Mouse (Mus musculus): ENCODE data around the gene Tmem30a. TPM values are rescaled to one million over a fixed set of nuclear protein-coding genes. Genes with fewer than 3 reads are reported as not detected.

Tmem30a gene
- polyA plus RNA-seq (2015; fragmentation: Nextera tagmentation; extraction: Ambion mirVana), result 45.7 and 53.9 TPM in 2 replicates

DNA sequence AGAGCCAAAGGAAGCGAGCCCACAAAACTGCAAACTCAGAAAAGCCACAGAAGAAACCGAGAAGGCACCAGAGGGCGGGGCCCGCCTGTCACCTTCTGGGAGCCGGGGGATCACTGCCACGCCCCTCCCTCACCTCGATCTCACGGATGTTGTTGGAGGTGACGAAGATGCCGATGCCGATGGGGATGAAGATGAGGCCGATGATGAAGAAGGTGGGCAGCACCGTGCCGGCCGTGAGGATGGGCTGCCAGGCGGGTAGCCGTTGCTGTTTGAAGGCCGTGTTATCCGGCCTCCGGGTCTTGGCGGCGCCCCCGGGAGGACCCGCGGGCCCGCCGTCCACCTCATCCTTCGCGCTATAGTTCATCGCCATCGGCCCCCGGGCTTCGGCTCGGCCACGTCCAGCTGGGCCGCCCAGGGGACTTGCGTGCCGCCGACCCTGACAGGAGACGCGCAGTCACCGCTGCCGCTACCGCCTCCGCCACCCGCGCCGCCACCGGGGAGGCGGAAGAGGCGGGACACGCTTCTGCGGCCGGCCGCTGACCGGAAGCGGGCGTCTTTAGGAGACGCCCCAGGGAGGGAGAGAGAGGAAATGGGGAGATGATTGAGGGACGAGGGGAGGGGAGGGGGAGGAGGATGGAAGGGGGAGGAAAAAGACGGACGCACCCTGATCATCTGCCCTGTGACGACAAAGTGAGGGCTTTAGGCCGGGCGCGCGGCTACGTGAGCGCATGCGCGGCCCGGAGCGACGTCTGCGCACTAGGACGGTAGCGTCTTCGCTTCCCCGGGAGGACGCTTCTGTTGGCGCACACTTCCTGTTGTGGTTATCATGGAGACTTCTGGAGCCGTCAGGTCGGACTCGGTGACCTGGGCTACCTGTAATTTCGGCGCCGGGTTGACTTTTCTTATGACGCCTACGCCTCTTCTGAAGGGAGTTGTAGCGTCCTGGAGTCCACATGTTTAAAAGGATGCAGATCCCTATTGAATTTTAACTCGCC, at the start of gene Tmem30a:
Tmem30a (minus strand) TSS at position 667 of the 995 bp plus-strand sequence.
- ATAC-seq (ENCODE audit: insufficient number of reproducible peaks, insufficient read depth, low FRiP score, low TSS enrichment, low read depth), result peak; percentile 94
- H3K27ac ChIP-seq, result peak within 1 kb of the TSS; percentile 95
- peak within 1 kb of the TSS; percentile 93 for H3K9ac ChIP-seq
- H3K9me3 ChIP-seq, result no peaks in the 10 kb centered on the region
- H3K4me3 ChIP-seq, result peak within 1 kb of the TSS; percentile 94
- H3K27me3 ChIP-seq, result no peaks in the 10 kb centered on the region
- under 1% methylated on average over 91 of the region's 91 CpGs for WGBS
- no peaks in the 10 kb centered on the region for H3K36me3 ChIP-seq
- H3K4me1 ChIP-seq, result peaks cover 14% of the 10 kb centered on the region
- H3K4me2 ChIP-seq, result peak within 1 kb of the TSS; percentile 71

DNA sequence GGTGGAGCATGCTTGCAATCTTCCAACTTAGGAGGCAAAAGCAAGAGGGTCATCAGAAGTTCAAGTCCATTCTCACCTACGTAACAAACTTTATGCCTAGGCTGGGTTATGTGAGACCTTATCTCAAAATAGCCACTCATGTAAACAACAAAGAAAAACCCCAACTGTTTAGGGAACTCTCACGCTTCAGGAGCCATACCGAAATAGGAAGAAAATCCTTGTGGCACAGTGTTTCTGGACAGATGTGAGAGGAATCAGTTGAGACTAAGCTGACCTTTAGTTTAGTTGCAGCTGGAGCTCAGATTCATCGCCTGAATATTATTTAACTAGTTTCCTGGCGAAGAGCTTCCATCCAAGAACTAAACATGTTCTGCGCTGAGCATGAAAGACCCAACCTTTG, 49.3 kb upstream of the Tmem30a start:
- Histone ChIP-seq H3K9me3 (no peaks in the 10 kb centered on the region), H3K27ac (no peak overlapping the region), H3K27me3 (no peaks in the 10 kb centered on the region), H3K36me3 (no peaks in the 10 kb centered on the region), H3K9ac (no peak overlapping the region), H3K4me3 (no peak overlapping the region), H3K4me1 (no peaks in the 10 kb centered on the region), H3K4me2 (no peak overlapping the region)
- WGBS, result 85% methylated on average over 6 of the region's 6 CpGs
- ATAC-seq (ENCODE audit: insufficient number of reproducible peaks, insufficient read depth, low FRiP score, low TSS enrichment, low read depth), result no peak

DNA sequence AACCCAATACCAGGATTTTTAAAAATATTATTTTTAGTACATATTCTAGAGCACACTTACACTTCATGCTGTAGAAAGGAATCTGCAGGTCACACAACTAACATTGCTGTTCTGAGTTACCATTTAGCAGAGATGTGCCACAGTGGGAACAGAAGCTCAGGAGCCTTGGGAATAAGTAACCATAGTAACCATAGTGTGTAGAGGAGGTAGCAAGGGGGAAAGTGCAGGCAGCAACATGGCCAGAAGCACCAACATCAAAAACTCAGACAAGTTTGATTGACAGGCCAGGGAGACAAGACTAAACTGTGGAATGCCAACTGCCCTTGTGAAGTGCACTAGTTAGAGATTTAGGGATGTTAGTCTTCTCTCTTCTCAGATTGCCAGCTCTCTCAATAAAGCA, 48.7 kb upstream of the Tmem30a start:
- H3K4me1 ChIP-seq, result no peaks in the 10 kb centered on the region
- no peaks in the 10 kb centered on the region for H3K27me3 ChIP-seq
- no peak overlapping the region for H3K27ac ChIP-seq
- H3K4me3 ChIP-seq, result no peak overlapping the region
- no peak overlapping the region for H3K4me2 ChIP-seq
- no peaks in the 10 kb centered on the region for H3K36me3 ChIP-seq
- H3K9me3 ChIP-seq, result no peaks in the 10 kb centered on the region
- H3K9ac ChIP-seq, result no peak overlapping the region
- no peak for ATAC-seq (ENCODE audit: insufficient number of reproducible peaks, insufficient read depth, low FRiP score, low TSS enrichment, low read depth)

DNA sequence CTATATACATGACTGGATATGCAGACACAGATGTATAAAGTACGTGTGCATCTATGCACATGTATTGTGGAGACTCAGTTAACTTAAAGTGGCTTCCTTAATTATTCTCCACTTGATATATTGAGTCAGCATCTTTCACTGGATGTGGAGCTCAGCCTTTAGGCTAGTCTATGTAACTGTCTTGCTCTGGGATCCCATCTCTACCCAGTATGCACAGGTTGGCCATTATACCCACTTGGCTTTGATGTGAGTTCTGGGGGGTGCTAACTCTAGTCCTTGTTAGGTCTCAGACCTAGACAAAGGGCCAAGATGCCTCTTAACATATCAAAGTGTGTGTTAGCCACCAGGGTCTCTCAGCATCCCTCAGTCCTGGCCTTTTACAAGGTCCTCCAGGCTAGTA, 38.0 kb upstream of the Tmem30a start:
- no peak overlapping the region for H3K27ac ChIP-seq
- no peaks in the 10 kb centered on the region for H3K4me1 ChIP-seq
- H3K9ac ChIP-seq, result no peak overlapping the region
- WGBS, result 86% methylated on average over 1 of the region's 1 CpGs
- H3K4me3 ChIP-seq, result no peak overlapping the region
- H3K9me3 ChIP-seq, result no peaks in the 10 kb centered on the region
- H3K36me3 ChIP-seq, result no peaks in the 10 kb centered on the region
- ATAC-seq (ENCODE audit: insufficient number of reproducible peaks, insufficient read depth, low FRiP score, low TSS enrichment, low read depth), result no peak
- no peaks in the 10 kb centered on the region for H3K27me3 ChIP-seq
- no peak overlapping the region for H3K4me2 ChIP-seq

DNA sequence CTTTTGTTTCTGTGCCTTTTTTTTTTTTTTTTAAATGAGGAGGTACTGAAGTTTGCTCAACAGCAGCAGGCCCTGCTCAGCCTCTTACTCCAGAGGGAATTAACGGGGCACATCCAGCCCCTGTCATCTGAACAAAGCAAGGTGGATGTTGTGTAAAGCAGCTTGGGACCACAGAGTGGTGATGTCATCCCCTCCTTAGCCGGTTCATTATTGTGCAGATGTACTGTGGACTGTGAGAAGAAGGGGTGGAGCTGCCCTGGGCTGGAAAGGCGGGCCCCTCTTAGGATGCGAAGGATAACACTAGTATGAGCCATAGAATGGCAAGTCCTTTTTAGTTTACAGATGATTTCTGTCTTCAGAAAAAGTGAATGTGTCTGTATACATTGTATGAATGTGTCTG, 37.6 kb upstream of the Tmem30a start:
- WGBS, result 34% methylated on average over 4 of the region's 4 CpGs
- no peaks in the 10 kb centered on the region for H3K27me3 ChIP-seq
- H3K27ac ChIP-seq, result no peak overlapping the region
- ATAC-seq (ENCODE audit: insufficient number of reproducible peaks, insufficient read depth, low FRiP score, low TSS enrichment, low read depth), result no peak
- H3K9me3 ChIP-seq, result no peaks in the 10 kb centered on the region
- H3K9ac ChIP-seq, result no peak overlapping the region
- no peak overlapping the region for H3K4me2 ChIP-seq
- H3K4me3 ChIP-seq, result no peak overlapping the region
- no peaks in the 10 kb centered on the region for H3K4me1 ChIP-seq
- no peaks in the 10 kb centered on the region for H3K36me3 ChIP-seq

DNA sequence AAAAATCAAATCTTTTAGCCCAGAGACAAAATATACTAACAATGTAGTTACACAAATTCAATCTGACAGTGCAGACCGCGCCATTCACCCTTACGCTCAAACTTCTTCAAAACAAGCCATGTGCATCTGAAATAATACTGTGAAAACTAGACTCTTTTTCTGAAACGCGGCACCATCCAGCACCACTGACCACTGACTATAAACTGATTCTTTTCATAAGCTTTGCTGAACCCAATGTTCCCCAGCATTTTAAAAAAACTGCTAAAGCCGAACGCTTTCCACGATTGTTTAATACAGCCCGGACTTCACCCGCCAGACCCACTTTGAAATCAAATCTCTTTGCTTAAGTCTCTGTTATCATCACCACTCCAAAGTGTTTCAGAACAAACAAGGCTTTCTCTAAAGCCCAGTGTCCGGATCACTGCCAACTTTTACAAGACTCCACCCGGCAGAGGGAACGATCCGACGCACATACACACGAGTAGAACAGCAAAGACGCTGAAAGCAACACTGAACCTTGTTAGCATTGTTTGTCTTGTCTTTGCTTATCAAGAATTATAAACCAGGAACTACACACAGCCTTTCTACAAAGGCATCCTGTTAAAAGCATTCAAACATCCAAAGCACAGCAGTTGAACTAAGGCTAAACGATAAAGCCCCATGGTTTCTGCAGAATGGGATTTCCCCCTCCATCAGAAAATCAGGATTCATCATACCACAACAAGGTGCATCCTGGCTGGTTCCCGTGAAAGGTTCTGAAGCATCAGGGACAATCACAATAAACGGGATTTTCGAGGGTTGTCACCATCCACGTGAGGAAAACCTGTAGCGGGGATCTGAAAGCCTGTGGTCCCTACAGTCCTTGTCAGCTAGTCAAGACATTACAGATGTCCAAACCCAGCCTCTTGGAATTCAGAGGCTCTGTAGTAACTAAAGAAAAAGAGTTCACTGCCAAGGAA, 36.8 kb upstream of the Tmem30a start:
- Histone ChIP-seq H3K9me3 (no peaks in the 10 kb centered on the region), H3K4me1 (no peaks in the 10 kb centered on the region), H3K36me3 (no peaks in the 10 kb centered on the region), H3K27me3 (no peaks in the 10 kb centered on the region), H3K4me2 (no peak overlapping the region), H3K9ac (no peak overlapping the region), H3K27ac (no peak overlapping the region), H3K4me3 (no peak overlapping the region)
- 68% methylated on average over 23 of the region's 23 CpGs for WGBS
- ATAC-seq (ENCODE audit: insufficient number of reproducible peaks, insufficient read depth, low FRiP score, low TSS enrichment, low read depth), result no peak

DNA sequence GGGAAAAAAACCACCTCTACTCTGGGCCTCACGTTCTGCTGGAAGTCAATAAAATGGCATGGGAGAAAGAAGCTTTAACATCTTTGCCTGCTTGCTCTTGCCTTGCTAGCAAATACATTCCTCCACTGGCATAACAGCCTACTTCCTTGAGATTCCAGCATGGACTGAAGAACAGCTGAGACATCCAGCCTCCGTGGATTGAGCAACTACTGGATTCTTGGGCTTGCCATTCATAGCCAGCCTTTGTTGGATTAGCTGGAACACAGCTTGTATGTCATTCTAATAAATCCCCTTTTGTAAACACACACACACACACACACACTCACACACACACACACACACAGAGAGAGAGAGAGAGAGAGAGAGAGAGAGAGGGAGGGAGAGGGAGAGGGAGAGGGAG, 33.8 kb upstream of the Tmem30a start:
- H3K36me3 ChIP-seq, result no peaks in the 10 kb centered on the region
- no peaks in the 10 kb centered on the region for H3K27me3 ChIP-seq
- no peak overlapping the region for H3K27ac ChIP-seq
- no peak for ATAC-seq (ENCODE audit: insufficient number of reproducible peaks, insufficient read depth, low FRiP score, low TSS enrichment, low read depth)
- H3K4me1 ChIP-seq, result no peaks in the 10 kb centered on the region
- no peak overlapping the region for H3K4me2 ChIP-seq
- no peaks in the 10 kb centered on the region for H3K9me3 ChIP-seq
- WGBS, result 64% methylated on average over 2 of the region's 2 CpGs
- no peak overlapping the region for H3K9ac ChIP-seq
- H3K4me3 ChIP-seq, result no peak overlapping the region

DNA sequence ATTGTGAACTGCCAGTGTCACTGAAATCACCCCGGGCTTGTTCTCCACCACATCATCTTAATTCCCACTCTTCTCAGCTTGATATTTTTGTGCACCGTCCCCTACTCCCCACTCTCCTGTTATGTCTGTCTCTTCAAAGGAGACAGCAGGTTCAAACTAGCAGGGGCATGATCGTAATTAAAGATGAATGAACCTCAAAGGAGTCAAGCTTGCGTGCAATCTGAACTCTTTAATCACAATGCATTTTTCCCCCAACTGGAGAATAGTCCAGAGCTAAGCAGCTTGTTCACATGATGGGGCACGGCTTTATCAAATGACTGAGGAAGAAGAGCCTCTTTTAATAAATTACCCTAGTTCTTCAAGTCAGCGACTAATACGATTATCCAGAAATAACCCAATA, 32.2 kb upstream of the Tmem30a start:
- Histone ChIP-seq H3K27ac (no peak overlapping the region), H3K4me1 (no peaks in the 10 kb centered on the region), H3K4me3 (no peak overlapping the region), H3K9ac (no peak overlapping the region), H3K27me3 (no peaks in the 10 kb centered on the region), H3K9me3 (no peaks in the 10 kb centered on the region), H3K4me2 (no peak overlapping the region), H3K36me3 (no peaks in the 10 kb centered on the region)
- ATAC-seq (ENCODE audit: insufficient number of reproducible peaks, insufficient read depth, low FRiP score, low TSS enrichment, low read depth), result no peak
- 62% methylated on average over 7 of the region's 7 CpGs for WGBS

DNA sequence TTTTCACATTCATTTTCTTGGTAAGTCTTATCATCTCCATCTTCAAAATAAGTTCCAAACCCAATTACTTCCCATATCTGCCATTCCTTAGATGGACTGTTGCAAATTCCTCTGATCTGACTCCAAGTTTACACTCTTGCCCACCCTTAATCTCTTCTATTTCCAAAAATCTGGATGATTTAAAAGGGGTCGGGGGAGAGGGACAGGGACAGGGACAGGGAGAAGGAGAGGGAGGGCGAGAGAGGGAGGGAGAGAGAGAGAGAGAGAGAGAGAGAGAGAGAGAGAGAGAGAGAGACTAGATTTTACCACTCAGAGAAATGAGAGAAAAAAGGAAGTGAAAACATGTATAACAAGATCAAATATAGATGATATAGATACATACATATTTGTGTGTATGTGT, 30.5 kb upstream of the Tmem30a start:
- 72% methylated on average over 2 of the region's 2 CpGs for WGBS
- ATAC-seq (ENCODE audit: insufficient number of reproducible peaks, insufficient read depth, low FRiP score, low TSS enrichment, low read depth), result no peak
- Histone ChIP-seq H3K36me3 (no peaks in the 10 kb centered on the region), H3K4me1 (no peaks in the 10 kb centered on the region), H3K27me3 (no peaks in the 10 kb centered on the region), H3K27ac (no peak overlapping the region), H3K4me3 (no peak overlapping the region), H3K4me2 (no peak overlapping the region), H3K9ac (no peak overlapping the region), H3K9me3 (0 out of 2 replicates have a peak, but pooled peaks cover under 1% of the 10 kb centered on the region)

DNA sequence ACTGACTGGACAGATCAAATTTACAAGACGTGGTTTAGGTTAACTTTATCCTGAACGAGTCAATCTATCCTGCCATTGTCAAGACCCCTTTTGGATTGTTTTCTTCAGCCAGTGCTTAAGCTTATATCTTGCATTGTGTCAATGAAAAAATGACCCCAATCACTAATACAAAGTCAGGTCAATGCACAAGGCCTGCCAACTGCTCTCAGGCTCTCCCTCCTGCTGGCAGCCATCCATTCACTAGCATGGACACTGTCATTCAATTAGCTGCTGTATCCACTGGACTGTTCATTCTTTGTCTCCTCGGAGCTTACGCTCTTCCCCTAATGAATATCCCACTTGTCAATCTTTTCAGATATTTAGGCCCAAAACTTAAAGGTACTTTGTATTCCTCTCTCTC, 30.1 kb upstream of the Tmem30a start:
- Histone ChIP-seq H3K4me2 (no peak overlapping the region), H3K27me3 (no peaks in the 10 kb centered on the region), H3K27ac (no peak overlapping the region), H3K9me3 (peaks cover 4% of the 10 kb centered on the region; the same call in 1 of the 2 replicates), H3K9ac (no peak overlapping the region), H3K36me3 (no peaks in the 10 kb centered on the region), H3K4me3 (no peak overlapping the region), H3K4me1 (no peaks in the 10 kb centered on the region)
- WGBS, result 63% methylated on average over 4 of the region's 4 CpGs
- no peak for ATAC-seq (ENCODE audit: insufficient number of reproducible peaks, insufficient read depth, low FRiP score, low TSS enrichment, low read depth)

DNA sequence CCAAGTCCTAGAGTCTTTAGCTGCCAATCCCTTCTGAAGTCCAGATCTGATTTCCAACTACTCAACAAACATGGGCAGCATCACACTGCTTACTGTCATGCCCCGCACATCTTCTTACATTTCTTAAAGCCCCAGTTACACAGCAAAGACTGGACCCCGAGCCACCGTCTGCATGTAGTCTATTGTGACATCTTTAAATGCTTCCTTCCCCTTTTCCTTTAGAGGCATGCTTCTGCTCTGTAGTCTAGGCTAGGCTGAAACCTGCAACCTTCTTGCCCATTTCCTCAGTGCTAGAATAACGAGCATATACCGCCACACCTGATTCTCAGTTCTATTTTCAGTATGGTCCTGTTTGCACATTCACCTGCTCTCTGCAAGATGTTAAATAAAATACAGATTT, 23.2 kb upstream of the Tmem30a start:
- no peak for ATAC-seq (ENCODE audit: insufficient number of reproducible peaks, insufficient read depth, low FRiP score, low TSS enrichment, low read depth)
- no peaks in the 10 kb centered on the region for H3K36me3 ChIP-seq
- H3K9me3 ChIP-seq, result peaks cover 6% of the 10 kb centered on the region; the same call in 1 of the 2 replicates
- H3K4me2 ChIP-seq, result no peak overlapping the region
- H3K4me1 ChIP-seq, result 0 out of 2 replicates have a peak, but pooled peaks cover 2% of the 10 kb centered on the region
- no peak overlapping the region for H3K27ac ChIP-seq
- H3K4me3 ChIP-seq, result no peak overlapping the region
- WGBS, result 81% methylated on average over 5 of the region's 5 CpGs
- H3K9ac ChIP-seq, result no peak overlapping the region
- H3K27me3 ChIP-seq, result no peaks in the 10 kb centered on the region
